Mouse (Mus musculus): ENCODE data around the gene Srpk2. TPM values are rescaled to one million over a fixed set of nuclear protein-coding genes. Genes with fewer than 3 reads are reported as not detected.

Gene Srpk2
- total and polyA plus RNA-seq, 3 experiments: 11.2 to 41.7 (median 16.9) TPM

DNA sequence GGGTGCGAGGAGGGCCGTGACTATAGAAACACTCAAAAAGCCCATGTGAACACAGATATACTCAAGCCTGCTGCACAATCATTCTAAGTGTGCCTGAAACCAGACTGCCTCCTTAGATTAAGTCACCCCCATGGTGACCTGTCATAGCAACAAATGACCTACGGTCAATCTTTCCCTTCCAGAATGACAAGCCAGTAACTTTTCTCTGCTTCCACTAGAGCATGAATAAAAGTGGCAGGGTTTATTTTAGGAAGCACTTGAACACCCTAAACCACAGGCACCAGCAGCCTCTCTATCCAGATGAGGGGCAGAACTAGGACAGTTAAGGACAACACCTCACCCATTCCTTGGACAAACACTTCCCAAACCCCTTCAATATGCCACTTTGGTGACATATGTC lies 164.7 kb downstream of the Srpk2 start:
- no peak for DNase-seq (ENCODE audit: low read depth, low spot score)
- Histone ChIP-seq H3K9ac (ENCODE audit: control insufficient read depth, low read depth, low read length, poor library complexity, severe bottlenecking) (no peak overlapping the region), H3K36me3 (ENCODE audit: control insufficient read depth in 1 of 2, insufficient read depth in 2 of 2, low read length in 2 of 2) (peaks cover 2 to 12% of the 10 kb centered on the region in 2 experiments; a peak in 3 of 4 replicates), H3K4me3 (ENCODE audit: control insufficient read depth in 1 of 2, insufficient read depth in 1 of 2, low read depth in 2 of 2, low read length in 2 of 2) (no peak overlapping the region), H3K27me3 (ENCODE audit: control insufficient read depth in 1 of 2, insufficient read depth in 2 of 2, low read length in 2 of 2) (no peaks in the 10 kb centered on the region), H3K9me3 (replicated peaks; ENCODE audit: insufficient read depth, low read length) (no peaks in the 10 kb centered on the region), H3K4me1 (ENCODE audit: control insufficient read depth in 1 of 2, insufficient read depth in 2 of 2, low read length in 2 of 2) (peaks cover 3 to 13% of the 10 kb centered on the region in 2 experiments), H3K79me2 (ENCODE audit: control insufficient read depth, insufficient read depth, low read length, poor library complexity) (no peaks in the 10 kb centered on the region), H3K27ac (ENCODE audit: control insufficient read depth, low read depth, low read length) (no peak overlapping the region)
- TF ChIP-seq ZNF384 (IDR thresholded peaks at IDR 0.05; ENCODE audit: low read depth, low read length) (no peak), MYC (IDR thresholded peaks at IDR 0.05; ENCODE audit: low read depth, low read length) (no peak), ELF1 (IDR thresholded peaks at IDR 0.05; ENCODE audit: low read depth, low read length) (no peak), ZC3H11A (IDR thresholded peaks at IDR 0.05; ENCODE audit: low read depth, low read length) (no peak), UBTF (IDR thresholded peaks at IDR 0.05; ENCODE audit: borderline replicate concordance, insufficient read depth, low read depth, low read length) (no peak), ZKSCAN1 (IDR thresholded peaks at IDR 0.05; ENCODE audit: low read depth, low read length) (no peak), ETS1 (IDR thresholded peaks at IDR 0.05; ENCODE audit: low read depth, low read length) (no peak), MAFK (IDR thresholded peaks at IDR 0.05; ENCODE audit: borderline replicate concordance, low read depth, low read length) (no peak), SIN3A (IDR thresholded peaks at IDR 0.05; ENCODE audit: low read length) (no peak), GABPA (IDR thresholded peaks at IDR 0.05; ENCODE audit: low read depth, low read length) (no peak), JUND (IDR thresholded peaks at IDR 0.05; ENCODE audit: low read depth, low read length) (no peak), KAT2A (conservative IDR thresholded peaks at IDR 0.05; ENCODE audit: low read depth, low read length) (no peak), MAX (IDR thresholded peaks at IDR 0.05; ENCODE audit: low read length) (no peak), RAD21 (IDR thresholded peaks at IDR 0.05; ENCODE audit: low read depth, low read length) (no peak)

DNA sequence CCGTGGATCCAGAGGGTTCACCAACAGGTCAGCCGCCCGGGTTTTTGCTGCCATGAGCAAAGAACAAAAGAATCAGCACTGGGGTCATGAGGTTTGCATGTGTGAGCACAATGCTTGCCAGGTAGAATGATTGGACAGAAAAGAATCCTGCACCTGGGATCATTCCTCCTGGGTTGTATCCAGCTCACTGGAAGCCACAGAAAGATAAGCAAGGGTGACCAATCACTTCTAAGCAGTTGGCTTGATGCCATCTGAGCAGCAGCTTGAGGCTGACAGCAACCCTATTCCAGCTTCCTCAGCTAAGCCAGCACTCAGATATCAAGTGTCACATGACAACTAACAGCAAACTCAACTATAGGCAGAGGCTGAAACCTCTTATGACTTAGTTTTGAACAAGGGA lies 165.7 kb downstream of the Srpk2 start:
- no peaks in the 10 kb centered on the region for H3K27me3 ChIP-seq (ENCODE audit: control insufficient read depth in 1 of 2, insufficient read depth in 2 of 2, low read length in 2 of 2)
- peaks cover 2 to 12% of the 10 kb centered on the region in 2 experiments; a peak in 3 of 4 replicates for H3K36me3 ChIP-seq (ENCODE audit: control insufficient read depth in 1 of 2, insufficient read depth in 2 of 2, low read length in 2 of 2)
- H3K27ac ChIP-seq (ENCODE audit: control insufficient read depth, low read depth, low read length): no peak overlapping the region
- TF ChIP-seq USF1 (IDR thresholded peaks at IDR 0.05; ENCODE audit: low read depth, low read length): peak; percentile 86
- no peak for TF ChIP-seq ZMIZ1 (IDR thresholded peaks at IDR 0.05; ENCODE audit: low read depth, low read length)
- no peak for TF ChIP-seq TBP (IDR thresholded peaks at IDR 0.05; ENCODE audit: low read depth, low read length)
- TF ChIP-seq TAL1 (IDR thresholded peaks at IDR 0.05; ENCODE audit: low read length): peak; percentile 44
- no peak for TF ChIP-seq CHD2 (IDR thresholded peaks at IDR 0.05; ENCODE audit: low read length)
- no peak for TF ChIP-seq SMC3 (IDR thresholded peaks at IDR 0.05; ENCODE audit: low read depth, low read length)
- TF ChIP-seq ZNF384 (IDR thresholded peaks at IDR 0.05; ENCODE audit: low read depth, low read length): no peak
- TF ChIP-seq MYB (IDR thresholded peaks at IDR 0.05; ENCODE audit: low read depth, low read length): no peak
- no peak for TF ChIP-seq NRF1 (IDR thresholded peaks at IDR 0.05; ENCODE audit: insufficient read depth, low read depth, low read length, poor library complexity, severe bottlenecking)
- TF ChIP-seq JUND (IDR thresholded peaks at IDR 0.05; ENCODE audit: low read depth, low read length): no peak
- TF ChIP-seq E2F4 (IDR thresholded peaks at IDR 0.05; ENCODE audit: borderline replicate concordance, low read depth, low read length): no peak
- TF ChIP-seq POLR2AphosphoS5 (IDR thresholded peaks at IDR 0.05; ENCODE audit: borderline replicate concordance, low read depth, low read length): no peak
- no peak for TF ChIP-seq ZC3H11A (IDR thresholded peaks at IDR 0.05; ENCODE audit: low read depth, low read length)
- TF ChIP-seq EP300 (IDR thresholded peaks at IDR 0.05; ENCODE audit: low read depth in 1 of 2, low read length in 2 of 2): peak; percentile 64 to 66
- TF ChIP-seq ELF1 (IDR thresholded peaks at IDR 0.05; ENCODE audit: low read depth, low read length): no peak
- peak; percentile 88 for TF ChIP-seq ETS1 (IDR thresholded peaks at IDR 0.05; ENCODE audit: low read depth, low read length)
- peak; percentile 50; the same call in 1 of the 2 replicates for TF ChIP-seq MXI1 (IDR thresholded peaks at IDR 0.05; ENCODE audit: low read depth, low read length)
- TF ChIP-seq POLR2A (IDR thresholded peaks at IDR 0.05; ENCODE audit: control insufficient read depth in 1 of 2, insufficient read depth in 1 of 2, low read depth in 1 of 2, low read length in 2 of 2, poor library complexity in 1 of 2): no peak
- no peak for TF ChIP-seq USF2 (IDR thresholded peaks at IDR 0.05; ENCODE audit: borderline replicate concordance in 1 of 2, insufficient read depth in 1 of 2, low read depth in 1 of 2, low read length in 2 of 2)
- TF ChIP-seq MAZ (IDR thresholded peaks at IDR 0.05; ENCODE audit: low read depth, low read length): no peak
- peak; percentile 87 for TF ChIP-seq RCOR1 (IDR thresholded peaks at IDR 0.05; ENCODE audit: low read depth, low read length)
- no peak for TF ChIP-seq NELFE (IDR thresholded peaks at IDR 0.05; ENCODE audit: low read depth, low read length)
- TF ChIP-seq MAFK (IDR thresholded peaks at IDR 0.05; ENCODE audit: borderline replicate concordance, low read depth, low read length): no peak
- TF ChIP-seq SIN3A (IDR thresholded peaks at IDR 0.05; ENCODE audit: low read length): peak; percentile 30; the same call in 1 of the 2 replicates

More for the DNA sequence above, 165.7 kb downstream of the Srpk2 start:
- DNase-seq (ENCODE audit: low read depth, low spot score): peak; percentile 92
- Histone ChIP-seq H3K9ac (ENCODE audit: control insufficient read depth, low read depth, low read length, poor library complexity, severe bottlenecking) (no peak overlapping the region), H3K9me3 (replicated peaks; ENCODE audit: insufficient read depth, low read length) (no peaks in the 10 kb centered on the region), H3K79me2 (ENCODE audit: control insufficient read depth, insufficient read depth, low read length, poor library complexity) (no peaks in the 10 kb centered on the region), H3K4me1 (ENCODE audit: control insufficient read depth in 1 of 2, insufficient read depth in 2 of 2, low read length in 2 of 2) (peaks cover 3 to 13% of the 10 kb centered on the region in 2 experiments), H3K4me3 (ENCODE audit: control insufficient read depth in 1 of 2, insufficient read depth in 1 of 2, low read depth in 2 of 2, low read length in 2 of 2) (no peak overlapping the region)
